ENCODE assay signal across 12 mouse cellular contexts in the genomic region with DNA sequence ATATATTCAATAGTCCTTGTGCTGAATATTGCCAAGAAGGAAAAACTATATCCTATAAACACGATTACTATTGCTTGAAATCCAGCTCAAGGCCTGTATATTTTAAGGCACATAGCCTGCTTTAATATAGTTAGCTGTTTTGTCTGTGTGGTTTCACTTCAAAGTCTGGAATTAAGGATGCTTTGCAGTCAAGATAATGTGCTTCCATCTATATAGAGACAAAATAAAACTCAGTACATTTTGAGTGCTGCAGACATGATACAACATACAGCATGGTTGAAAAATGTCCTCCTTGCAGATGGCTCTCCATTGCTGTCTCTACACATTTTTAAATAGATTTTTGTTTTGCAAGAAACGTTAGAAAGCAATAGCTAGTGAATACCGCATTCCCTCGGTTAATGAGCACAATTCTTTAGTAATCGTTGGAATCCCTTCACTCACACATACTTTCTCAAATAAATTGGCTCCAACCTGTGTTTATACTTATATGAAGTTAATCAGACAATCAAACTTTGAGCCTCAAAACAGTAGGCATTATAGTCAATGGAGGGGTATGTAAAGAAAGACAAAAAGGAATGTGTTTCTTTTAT.
DNase-seq lines count a peak whose midpoint lies in the region; ATAC-seq and TF ChIP-seq lines count a peak whose summit lies in the region.
"Had no signal": no experiment of that assay in that cellular context is flagged by ENCODE, and none has a peak within 500 bp of the region (broad histone marks: within the 10 kb centered on the region; RNA-seq: fewer than 3 reads in every experiment).

No protein-coding gene starts in this region.

- H3K36me3 ChIP-seq in hindbrain, embryonic 10.5 days: peaks cover 15% of the 10 kb centered on the region
- H3K36me3 ChIP-seq in midbrain, embryonic 16.5 days (ENCODE audit: control insufficient read depth, insufficient read depth, low read length): no peaks in the 10 kb centered on the region

- H3K4me1 ChIP-seq in cerebellum, adult 2 months (ENCODE audit: control insufficient read depth, insufficient read depth, low read length): no peaks in the 10 kb centered on the region
- peaks cover 22% of the 10 kb centered on the region; the same call in 1 of the 2 replicates for H3K4me1 ChIP-seq in hindbrain, embryonic 10.5 days (replicated peaks)
- no peaks in the 10 kb centered on the region for H3K4me1 ChIP-seq in midbrain, embryonic 16.5 days (ENCODE audit: control insufficient read depth, insufficient read depth, low read length)

- no peak for TF ChIP-seq CTCF in cerebellum, adult 2 months (IDR thresholded peaks at IDR 0.05; ENCODE audit: borderline replicate concordance, insufficient read depth, low read depth, low read length)

- peak overlapping the region; percentile 88 for H3K9ac ChIP-seq in midbrain, embryonic 16.5 days (ENCODE audit: low read depth, low read length)

- no peak for DNase-seq in cerebellum, adult 2 months
- DNase-seq in cerebellum, postnatal 25 days: no peak
- peak; percentile 56 for DNase-seq in Muller cell, postnatal 12 days (ENCODE audit: inconsistent ontology term)
- no peak for DNase-seq in hindbrain, embryonic 10.5 days (ENCODE audit: low spot score)
- no peak for DNase-seq in frontal cortex, adult 2 months (ENCODE audit: extremely low spot score in 1 of 2, low spot score in 1 of 2)
- no peak for DNase-seq in adrenal gland, adult 18-20 months (ENCODE audit: low spot score in 2 of 2)
- DNase-seq: adrenal gland, postnatal 14 days; heart, postnatal 10 days; kidney, postnatal 25 days; lung, adult 2 months had no signal

- H3K4me2 ChIP-seq in midbrain, embryonic 16.5 days (ENCODE audit: low read length): peak overlapping the region; percentile 71

- H3K9me3 ChIP-seq in hindbrain, embryonic 10.5 days: no peaks in the 10 kb centered on the region
- no peaks in the 10 kb centered on the region for H3K9me3 ChIP-seq in midbrain, embryonic 16.5 days (replicated peaks; ENCODE audit: control insufficient read depth, low read length, poor library complexity, severe bottlenecking)

- no peak for TF ChIP-seq POLR2A in cerebellum, adult 2 months (IDR thresholded peaks at IDR 0.05; ENCODE audit: borderline replicate concordance, insufficient read depth, low read length)

- no peaks in the 10 kb centered on the region for H3K27me3 ChIP-seq in cerebellum, adult 2 months (ENCODE audit: control insufficient read depth, insufficient read depth, low read length)
- peaks cover 70% of the 10 kb centered on the region for H3K27me3 ChIP-seq in hindbrain, embryonic 10.5 days (ENCODE audit: insufficient read depth, poor library complexity, severe bottlenecking)
- H3K27me3 ChIP-seq in midbrain, embryonic 16.5 days (ENCODE audit: control insufficient read depth, insufficient read depth, low read depth, low read length): no peaks in the 10 kb centered on the region

- peak overlapping the region; percentile 99 for H3K4me3 ChIP-seq in cerebellum, adult 2 months (replicated peaks; ENCODE audit: insufficient read depth, low read depth, low read length)
- peak overlapping the region; percentile 85 for H3K4me3 ChIP-seq in hindbrain, embryonic 10.5 days
- H3K4me3 ChIP-seq in midbrain, embryonic 16.5 days (ENCODE audit: low read depth, low read length): peak overlapping the region; percentile 70

- no peak overlapping the region for H3K27ac ChIP-seq in cerebellum, adult 2 months (ENCODE audit: insufficient read depth, low read length)
- peak overlapping the region; percentile 99 for H3K27ac ChIP-seq in hindbrain, embryonic 10.5 days
- H3K27ac ChIP-seq in midbrain, embryonic 16.5 days (ENCODE audit: low read length): peak overlapping the region; percentile 100

- no peak for ATAC-seq in midbrain, embryonic 16.5 days
- ATAC-seq in megakaryocyte progenitor cell, adult 5-6 weeks (replicated peaks; ENCODE audit: poor library complexity): no peak

- 2% methylated on average over 5 of the region's 5 CpGs for WGBS in cerebellum, adult 2 months
- 7% methylated on average over 5 of the region's 5 CpGs for WGBS in hindbrain, embryonic 10.5 days
- 4% methylated on average over 5 of the region's 5 CpGs for WGBS in midbrain, embryonic 16.5 days
